Mouse (Mus musculus) liver, embryonic 11.5 days (tissue): Measurements from ENCODE around the gene Exog. TPM values are rescaled to one million over a fixed set of nuclear protein-coding genes. Genes with fewer than 3 reads are reported as not detected.

Experiments used
- ATAC-seq: fragments of 200-750 bp; cut with Nextera tagmentation; replicated peaks from 2 replicates; pipeline ENCODE4 v1.8.0; 2017; ENCODE audit warnings: moderate number of reproducible peaks, mild to moderate bottlenecking, moderate TSS enrichment, moderate library complexity; ENCODE audit not compliant: low FRiP score
- DNase-seq: peaks from one replicate; pipeline ENCODE4 v3.0.0-alpha.2; 2017; ENCODE audit warnings: low spot score
- H3K27ac ChIP-seq: fragments of 300-500 bp; sonication (generic); 2 replicates; pipeline ENCODE4 v1.5.1; 2014; ENCODE audit warnings: mild to moderate bottlenecking, low read depth, low read length, control low read depth
- H3K27me3 ChIP-seq: fragments of 300-500 bp; sonication (generic); replicated peaks from 2 replicates; pipeline ENCODE4 v1.6.1; 2014; ENCODE audit warnings: low read length, mixed read lengths; ENCODE audit not compliant: control insufficient read depth, insufficient read depth
- H3K36me3 ChIP-seq: fragments of 300-500 bp; sonication (generic); 2 replicates; pipeline ENCODE4 v1.6.1; 2014; ENCODE audit warnings: mild to moderate bottlenecking, low read length, moderate library complexity, mixed read lengths; ENCODE audit not compliant: control insufficient read depth, insufficient read depth
- H3K4me1 ChIP-seq: fragments of 300-500 bp; sonication (generic); replicated peaks from 2 replicates; pipeline ENCODE4 v1.6.1; 2014; ENCODE audit warnings: low read length, mixed read lengths; ENCODE audit not compliant: control insufficient read depth, insufficient read depth
- H3K4me2 ChIP-seq: fragments of 300-500 bp; sonication (generic); 2 replicates; pipeline ENCODE4 v1.6.1; 2014; ENCODE audit warnings: mild to moderate bottlenecking, control low read depth, moderate library complexity
- H3K4me3 ChIP-seq: fragments of 300-500 bp; sonication (generic); 2 replicates; pipeline ENCODE4 v1.5.1; 2014; ENCODE audit warnings: low read depth, low read length, control low read depth
- H3K9ac ChIP-seq: fragments of 300-500 bp; sonication (generic); 2 replicates; pipeline ENCODE4 v1.6.1; 2014; ENCODE audit warnings: low read depth, low read length, control low read depth
- H3K9me3 ChIP-seq: fragments of 300-500 bp; sonication (generic); 2 replicates; pipeline ENCODE4 v1.6.1; 2016; ENCODE audit warnings: low read length, inconsistent platforms, mixed read lengths; ENCODE audit not compliant: control insufficient read depth
- WGBS: fragments of 180-500 bp; shearing (Covaris S2); extraction: QIAGEN DNeasy Blood & Tissue Kit; methylation state at CpG from one replicate; pipeline ENCODE4 v1.1.7; 2014; 5-methylcytosine and 5-hydroxymethylcytosine counted together
- polyA plus RNA-seq: library from polyadenylated mRNA; unstranded; fragments of >200 nt; fragmentation: Nextera tagmentation; extraction: Ambion mirVana; gene quantifications from 2 replicates; pipeline ENCODE4 v1.2.1, GENCODE M21; 2014

The Exog gene
- polyA plus RNA-seq, 1 experiment from 2014 or later: 22.5 TPM

DNA sequence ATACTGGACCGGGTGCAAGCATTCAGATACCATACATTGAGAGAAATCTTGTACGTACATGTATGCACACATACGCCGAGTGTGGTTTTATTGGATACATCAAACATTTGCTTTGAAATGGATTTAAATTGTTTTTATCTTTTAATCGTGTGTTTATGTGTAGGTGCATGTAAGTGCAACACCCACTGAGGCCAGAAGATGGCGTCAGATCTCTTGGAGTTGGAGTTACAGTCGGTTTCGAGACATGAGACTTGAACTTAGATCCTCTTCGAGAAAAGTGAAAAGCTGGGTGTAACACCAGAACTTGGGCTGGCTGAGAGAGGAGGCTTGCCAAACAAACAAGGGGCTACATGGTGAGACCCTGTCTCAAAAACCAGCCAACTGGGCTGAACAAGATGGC is 58.9 kb downstream of the Exog start:
- WGBS: 89% methylated on average over 9 of the region's 9 CpGs
- Histone ChIP-seq H3K9ac (no peak overlapping the region), H3K9me3 (no peaks in the 10 kb centered on the region), H3K36me3 (no peaks in the 10 kb centered on the region), H3K27me3 (no peaks in the 10 kb centered on the region), H3K4me1 (no peaks in the 10 kb centered on the region), H3K27ac (no peak overlapping the region), H3K4me3 (no peak overlapping the region), H3K4me2 (no peak overlapping the region)
- no peak for DNase-seq
- no peak for ATAC-seq

DNA sequence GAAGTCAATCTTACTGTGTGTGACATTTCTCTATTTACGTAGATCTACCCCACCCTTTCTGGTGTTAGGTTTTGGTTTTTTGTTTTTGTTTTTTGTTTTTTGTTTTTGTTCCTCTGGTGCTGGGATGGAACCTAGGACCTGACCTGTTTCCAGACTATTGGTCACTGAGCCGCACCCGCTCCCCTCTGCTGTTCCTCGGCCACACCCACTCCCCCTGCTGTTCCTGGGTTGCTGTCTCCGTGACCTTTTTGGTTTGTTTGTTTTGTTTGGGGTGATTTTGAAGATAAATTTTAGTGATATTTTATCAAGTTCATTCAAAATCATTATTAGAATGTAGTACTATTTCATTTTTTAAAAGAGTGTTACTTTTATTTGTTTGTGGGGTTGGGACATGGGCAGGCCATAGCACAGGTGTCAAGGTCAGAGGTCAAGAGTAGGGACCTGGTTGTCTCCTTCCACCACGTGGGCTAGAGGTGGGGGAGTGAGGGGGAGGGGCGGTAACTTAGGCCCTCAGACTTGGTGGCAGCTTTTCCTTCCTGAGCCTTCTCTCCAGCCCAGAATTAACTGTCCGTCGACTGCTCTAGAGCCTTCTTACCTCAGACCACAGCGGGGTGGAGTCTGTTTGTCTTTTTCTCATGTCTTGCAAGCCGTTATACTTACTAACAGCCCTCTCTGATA is 60.4 kb downstream of the Exog start:
- ATAC-seq (no peak), DNase-seq (no peak)
- H3K4me1 ChIP-seq: no peaks in the 10 kb centered on the region
- H3K4me2 ChIP-seq: no peak overlapping the region
- H3K36me3 ChIP-seq: no peaks in the 10 kb centered on the region
- H3K27ac ChIP-seq: no peak overlapping the region
- no peak overlapping the region for H3K4me3 ChIP-seq
- WGBS: 59% methylated on average over 11 of the region's 11 CpGs
- no peaks in the 10 kb centered on the region for H3K9me3 ChIP-seq
- no peak overlapping the region for H3K9ac ChIP-seq
- H3K27me3 ChIP-seq: no peaks in the 10 kb centered on the region

DNA sequence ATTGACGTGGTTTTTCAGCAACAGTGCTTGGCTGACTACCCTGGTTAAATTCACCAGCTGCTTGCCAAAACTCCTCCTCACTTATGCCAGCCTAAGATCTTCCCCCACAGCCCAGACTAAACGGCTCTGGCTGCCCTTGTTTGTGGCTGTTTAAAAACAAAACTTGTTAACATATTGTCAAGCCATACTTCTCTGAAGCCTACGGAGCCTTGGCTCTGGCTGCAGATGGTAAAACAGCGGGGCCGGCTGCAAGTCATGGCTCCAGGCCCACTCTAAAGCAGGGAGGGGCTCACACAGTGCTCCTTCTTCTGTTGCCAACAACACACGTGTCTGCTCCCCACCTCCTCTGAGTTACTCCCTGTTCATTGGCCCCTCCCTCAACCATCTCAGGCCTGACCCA is 66.2 kb downstream of the Exog start:
- H3K9me3 ChIP-seq: no peaks in the 10 kb centered on the region
- H3K9ac ChIP-seq: no peak overlapping the region
- 69% methylated on average over 6 of the region's 6 CpGs for WGBS
- H3K27me3 ChIP-seq: no peaks in the 10 kb centered on the region
- H3K4me1 ChIP-seq: no peaks in the 10 kb centered on the region
- DNase-seq: no peak
- no peak for ATAC-seq
- no peak overlapping the region for H3K4me2 ChIP-seq
- H3K36me3 ChIP-seq: no peaks in the 10 kb centered on the region
- no peak overlapping the region for H3K27ac ChIP-seq
- H3K4me3 ChIP-seq: no peak overlapping the region

DNA sequence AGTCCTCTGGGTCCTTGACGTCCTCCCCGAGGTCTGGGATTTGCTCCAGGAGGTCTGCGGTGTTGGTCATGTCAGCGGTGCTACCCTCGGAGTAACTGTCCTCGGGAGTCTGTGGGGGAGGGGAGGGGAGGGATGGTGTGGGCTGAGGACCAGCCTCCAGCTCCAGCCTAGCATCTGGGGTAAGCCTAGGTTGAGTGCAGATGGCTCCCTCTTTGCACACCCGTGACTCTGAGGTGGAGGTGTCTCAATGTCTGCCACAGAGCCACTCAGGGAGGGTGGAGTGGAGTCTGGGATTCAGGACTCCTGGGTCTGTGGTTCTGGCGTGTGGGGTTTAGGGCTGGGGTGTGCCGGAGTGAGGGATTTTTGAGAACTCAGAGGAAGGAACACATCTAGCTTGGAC is 68.2 kb downstream of the Exog start:
- H3K27ac ChIP-seq: no peak overlapping the region
- no peak overlapping the region for H3K4me2 ChIP-seq
- H3K4me1 ChIP-seq: no peaks in the 10 kb centered on the region
- H3K36me3 ChIP-seq: no peaks in the 10 kb centered on the region
- H3K4me3 ChIP-seq: no peak overlapping the region
- DNase-seq: no peak
- no peaks in the 10 kb centered on the region for H3K27me3 ChIP-seq
- no peak for ATAC-seq
- H3K9me3 ChIP-seq: no peaks in the 10 kb centered on the region
- WGBS: 81% methylated on average over 9 of the region's 9 CpGs
- no peak overlapping the region for H3K9ac ChIP-seq

DNA sequence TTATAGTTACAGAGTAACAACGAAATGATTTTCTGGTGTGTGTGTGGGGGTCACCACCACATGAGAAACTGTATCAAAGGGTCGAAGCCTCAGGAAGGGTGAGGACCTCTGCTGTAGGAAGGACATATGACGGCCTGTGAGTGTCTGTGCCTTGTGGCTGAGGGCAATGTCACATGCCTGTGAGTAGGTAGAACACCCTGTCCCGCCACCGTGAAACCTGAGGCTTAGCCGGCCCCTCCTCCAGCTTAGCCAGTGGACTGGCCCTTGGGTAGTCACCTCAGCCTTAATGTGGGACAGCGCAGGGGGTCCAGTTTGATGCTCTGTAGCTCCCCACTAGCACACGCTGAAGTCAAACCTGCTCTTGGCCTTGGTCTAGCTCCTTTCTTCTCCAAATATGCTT is 69.1 kb downstream of the Exog start:
- 80% methylated on average over 8 of the region's 8 CpGs for WGBS
- Histone ChIP-seq H3K27ac (no peak overlapping the region), H3K9me3 (no peaks in the 10 kb centered on the region), H3K27me3 (no peaks in the 10 kb centered on the region), H3K4me2 (no peak overlapping the region), H3K4me3 (no peak overlapping the region), H3K9ac (no peak overlapping the region), H3K36me3 (no peaks in the 10 kb centered on the region), H3K4me1 (no peaks in the 10 kb centered on the region)
- ATAC-seq (no peak), DNase-seq (no peak)

DNA sequence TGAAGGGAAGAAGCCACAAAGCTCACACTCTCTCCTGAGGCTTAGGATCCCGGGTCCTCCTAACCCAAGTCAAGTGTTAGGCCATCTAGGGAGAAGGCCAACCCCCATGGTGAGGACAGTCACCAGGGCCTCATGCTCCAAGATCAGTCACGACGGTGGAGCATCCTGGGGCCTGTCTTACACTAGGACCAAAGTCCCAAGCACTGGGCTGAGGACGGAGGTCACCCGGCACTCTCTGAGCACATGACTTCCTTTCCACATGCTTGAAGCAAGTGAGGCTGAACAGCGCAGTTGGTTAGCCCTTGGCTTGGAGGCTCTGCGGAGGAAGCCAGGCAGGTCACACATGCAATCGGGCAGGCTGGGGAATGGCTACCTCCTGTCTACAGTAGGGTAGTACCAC is 70.2 kb downstream of the Exog start:
- H3K4me1 ChIP-seq: no peaks in the 10 kb centered on the region
- no peak overlapping the region for H3K9ac ChIP-seq
- no peak for DNase-seq
- ATAC-seq: no peak
- H3K4me3 ChIP-seq: no peak overlapping the region
- H3K36me3 ChIP-seq: no peaks in the 10 kb centered on the region
- no peaks in the 10 kb centered on the region for H3K27me3 ChIP-seq
- WGBS: 74% methylated on average over 8 of the region's 8 CpGs
- no peak overlapping the region for H3K27ac ChIP-seq
- no peaks in the 10 kb centered on the region for H3K9me3 ChIP-seq
- no peak overlapping the region for H3K4me2 ChIP-seq

Other genes starting within 250 kb of the Exog start
- gene Slc22a13, start 235.8 kb upstream of the Exog start, polyA plus RNA-seq: not detected in 2 replicates
- 14.2 TPM in 2 replicates for gene Oxsr1, start 122.5 kb upstream of the Exog start, polyA plus RNA-seq
- 58.8 and 61.2 TPM in 2 replicates for gene Acaa1a, start 105.3 kb upstream of the Exog start, polyA plus RNA-seq
- 28.6 and 30.6 TPM in 2 replicates for gene Myd88, start 103.5 kb upstream of the Exog start, polyA plus RNA-seq
- gene Xylb, start 87.6 kb upstream of the Exog start, polyA plus RNA-seq: 9.5 and 11.0 TPM in 2 replicates
- gene Slc22a14, start 79.4 kb upstream of the Exog start, polyA plus RNA-seq: not detected in 2 replicates
- 15.8 and 16.4 TPM in 2 replicates for gene Acvr2b, start 42.8 kb upstream of the Exog start, polyA plus RNA-seq
- 0.22 TPM in 1 of 2 replicates, not detected in the other for gene Scn5a, start 134.1 kb downstream of the Exog start, polyA plus RNA-seq